9 mouse cellular contexts compared by ENCODE assay signal in genomic region chr4:139602357-139603244, GRCm38 (mm10). TPM values are rescaled to one million over a fixed set of nuclear protein-coding genes. Genes with fewer than 3 reads are reported as not detected.
DNase-seq lines count a peak whose midpoint lies in the region; ATAC-seq and TF ChIP-seq lines count a peak whose summit lies in the region.
"Had no signal": no experiment of that assay in that cellular context is flagged by ENCODE, and none has a peak within 500 bp of the region (broad histone marks: within the 10 kb centered on the region; RNA-seq: fewer than 3 reads in every experiment).

Gene Gm21969 (plus strand): TSS chr4:139603186.

- ATAC-seq in heart, postnatal 0 days (ENCODE audit: insufficient read depth, low read depth) = no peak
- no peak for ATAC-seq in limb, embryonic 13.5 days (ENCODE audit: low FRiP score, low read depth)

- H3K36me3 ChIP-seq in heart, postnatal 0 days (replicated peaks; ENCODE audit: control insufficient read depth, insufficient read depth, low read length) = peaks cover 20% of the 10 kb centered on the region
- H3K36me3 ChIP-seq in limb, embryonic 13.5 days = peaks cover 34% of the 10 kb centered on the region
- H3K36me3 ChIP-seq in myocyte (ENCODE audit: control insufficient read depth, insufficient read depth) = peaks cover 3% of the 10 kb centered on the region

- no peak within 1 kb of the TSS for H3ac ChIP-seq in myocyte (ENCODE audit: control insufficient read depth, insufficient read length)

- no peaks in the 10 kb centered on the region for H3K27me3 ChIP-seq in heart, postnatal 0 days (ENCODE audit: control insufficient read depth, insufficient read depth, low read length)
- H3K27me3 ChIP-seq in limb, embryonic 13.5 days = no peaks in the 10 kb centered on the region
- H3K27me3 ChIP-seq in myocyte (ENCODE audit: control insufficient read depth, insufficient read depth, insufficient read length) = no peaks in the 10 kb centered on the region
- H3K27me3 ChIP-seq: hindbrain, embryonic 15.5 days had no signal

- TF ChIP-seq CTCF in heart, postnatal 0 days (IDR thresholded peaks at IDR 0.05; ENCODE audit: low read depth) = peak; percentile 87

- no peak for TF ChIP-seq POLR2A in myocyte (IDR thresholded peaks at IDR 0.05; ENCODE audit: insufficient read length, low read depth)

- H3K9me3 ChIP-seq in heart, postnatal 0 days (replicated peaks; ENCODE audit: control insufficient read depth, low read length) = no peaks in the 10 kb centered on the region
- no peaks in the 10 kb centered on the region for H3K9me3 ChIP-seq in limb, embryonic 13.5 days
- H3K9me3 ChIP-seq: hindbrain, embryonic 15.5 days had no signal

- peaks cover 42% of the 10 kb centered on the region for H3K4me1 ChIP-seq in heart, postnatal 0 days (ENCODE audit: control insufficient read depth, insufficient read depth)
- peaks cover 55% of the 10 kb centered on the region for H3K4me1 ChIP-seq in limb, embryonic 13.5 days

- peak; percentile 51 to 60 for DNase-seq in left cerebral cortex, adult 18-20 months (ENCODE audit: low spot score in 2 of 2)
- DNase-seq in left cerebral cortex, postnatal 10 days (ENCODE audit: extremely low spot score in 1 of 2, low spot score in 2 of 2) = no peak
- DNase-seq in MEL-GATA-1-ER (ENCODE audit: extremely low read depth, low read depth) = peak; percentile 26
- DNase-seq in cerebellum, postnatal 25 days = peak; percentile 71 to 81
- peak; percentile 35 for DNase-seq in heart, postnatal 0 days (ENCODE audit: low spot score)
- DNase-seq in yolk sac, embryonic 10.5 days (ENCODE audit: low spot score) = no peak

- peak within 1 kb of the TSS; percentile 78 for H3K27ac ChIP-seq in heart, postnatal 0 days (ENCODE audit: low read depth)
- H3K27ac ChIP-seq in limb, embryonic 13.5 days = peak within 1 kb of the TSS; percentile 66
- H3K27ac ChIP-seq: hindbrain, embryonic 15.5 days had no signal

- H3K4me3 ChIP-seq in heart, postnatal 0 days (ENCODE audit: low read depth, low read length) = no peak within 1 kb of the TSS
- no peak within 1 kb of the TSS for H3K4me3 ChIP-seq in limb, embryonic 13.5 days
- no peak within 1 kb of the TSS for H3K4me3 ChIP-seq in myocyte
- H3K4me3 ChIP-seq: hindbrain, embryonic 15.5 days had no signal

- no peak within 1 kb of the TSS for H3K9ac ChIP-seq in heart, postnatal 0 days (replicated peaks; ENCODE audit: low read depth, low read length)
- no peak within 1 kb of the TSS; the same call in 1 of the 2 replicates for H3K9ac ChIP-seq in limb, embryonic 13.5 days
- H3K9ac ChIP-seq: hindbrain, embryonic 15.5 days had no signal

- H3K4me2 ChIP-seq in heart, postnatal 0 days (ENCODE audit: low read depth, low read length) = peak within 1 kb of the TSS; percentile 17
- no peak within 1 kb of the TSS for H3K4me2 ChIP-seq in limb, embryonic 13.5 days (replicated peaks)
- peak within 1 kb of the TSS; percentile 94 for H3K4me2 ChIP-seq in myocyte (ENCODE audit: low read depth)
- H3K4me2 ChIP-seq: hindbrain, embryonic 15.5 days had no signal

- 45% methylated on average over 14 of the region's 14 CpGs for WGBS in heart, postnatal 0 days
- WGBS in limb, embryonic 13.5 days = 60% methylated on average over 14 of the region's 14 CpGs

- H3K79me2 ChIP-seq in myocyte (ENCODE audit: control insufficient read depth, insufficient read depth) = peaks cover 23% of the 10 kb centered on the region

- intact Hi-C loops in left cerebral cortex, postnatal 10 days (cut with DNase I) = no loop called here

- TF ChIP-seq EP300 in heart, postnatal 0 days (IDR thresholded peaks at IDR 0.05; ENCODE audit: low read depth) = no peak

TF ChIP-seq in myocyte, 11 proteins besides CTCF, POLR2A, EP300 and RAD21:
- TF ChIP-seq MYOG (IDR thresholded peaks at IDR 0.05; ENCODE audit: control insufficient read depth in 1 of 3, insufficient read depth in 1 of 3, insufficient read length in 2 of 3, low read depth in 2 of 3) (no peak), TCF12 (IDR thresholded peaks at IDR 0.05; ENCODE audit: insufficient read depth, poor library complexity, severe bottlenecking) (no peak), E2F4 (IDR thresholded peaks at IDR 0.05; ENCODE audit: insufficient read depth) (no peak), SRF (IDR thresholded peaks at IDR 0.05; ENCODE audit: control insufficient read depth, insufficient read length, low read depth) (no peak), MYOD1 (IDR thresholded peaks at IDR 0.05; ENCODE audit: control insufficient read depth in 1 of 3, insufficient read length in 2 of 3, low read depth in 2 of 3) (no peak), CEBPB (IDR thresholded peaks at IDR 0.05; ENCODE audit: insufficient read depth, poor library complexity, severe bottlenecking) (no peak), MAX (IDR thresholded peaks at IDR 0.05; ENCODE audit: low read depth) (no peak), USF1 (IDR thresholded peaks at IDR 0.05; ENCODE audit: low read depth) (no peak), POLR2AphosphoS2 (IDR thresholded peaks at IDR 0.05; ENCODE audit: insufficient read length, low read depth) (no peak), TCF3 (IDR thresholded peaks at IDR 0.05; ENCODE audit: insufficient read length, low read depth) (no peak)

RNA-seq across cellular contexts. Expression of gene Gm21969, which starts in this region (rescaled TPM):
- under 1 TPM in 1 of 2 experiments, not detected in 1; 0.12 TPM for total RNA-seq in left cerebral cortex, adult 18-20 months (2021)
- total RNA-seq in left cerebral cortex, postnatal 10 days (2021) = not detected
- total RNA-seq in heart, postnatal 0 days (2014; rRNA removed; ENCODE audit: low replicate concordance) = not detected in 2 replicates
- not detected in 2 replicates for polyA plus RNA-seq in heart, postnatal 0 days (2015; fragmentation: Nextera tagmentation; extraction: Ambion mirVana)
- polyA plus RNA-seq in limb, embryonic 13.5 days (2015; fragmentation: Nextera tagmentation; extraction: Ambion mirVana) = not detected in 2 replicates
- 0.06 TPM for polyA plus RNA-seq in myocyte (2012; fragmentation: generic; extraction: Trizol)
- polyA plus RNA-seq: hindbrain, embryonic 15.5 days had no signal

Comparison
In these comparisons a context has a peak if more than half of its experiments do, and no peak if none do; other contexts are left out.
1. Peak in DNase-seq in left cerebral cortex, adult 18-20 months; RNA of the gene not detected or under 1 TPM.
2. Peak in DNase-seq, H3K27ac ChIP-seq and H3K4me2 ChIP-seq in heart, postnatal 0 days; RNA of the gene not detected or under 1 TPM.
3. DNase-seq: peak in MEL-GATA-1-ER (single experiment) and cerebellum, postnatal 25 days (2 of 2); none in left cerebral cortex, postnatal 10 days (0 of 2) and yolk sac, embryonic 10.5 days (single experiment).